Mouse (Mus musculus) erythroblast, adult 5-6 weeks (primary cell): Measurements from ENCODE around the gene Grn. TPM values are rescaled to one million over a fixed set of nuclear protein-coding genes. Genes with fewer than 3 reads are reported as not detected.

Experiments used
- ATAC-seq: replicated peaks from 2 replicates; pipeline ENCODE4 v1.8.0; 2016; ENCODE audit warnings: moderate number of reproducible peaks, mild to moderate bottlenecking, moderate TSS enrichment, inconsistent platforms; ENCODE audit not compliant: poor library complexity, low FRiP score, severe bottlenecking
- total RNA-seq, 2 experiments: library from RNA; stranded (forward) in 1 of 2; stranded (reverse) in 1 of 2; fragments of 150-400 nt in 1 of 2; fragments of 200-764, 138-1000 nt in 1 of 2; gene quantifications; 2 replicates each; pipeline versions ENCODE4 v1.2.3 to v1.2.4; 2015 to 2017; ENCODE audit warnings: low replicate concordance in 2 of 2

Grn gene
- total RNA-seq, 2 experiments from 2014 or later: 56.1 to 85.7 TPM

- no peak for ATAC-seq
Measured at GRCm38 (mm10) chr11:102461764-102462163, 31.6 kb downstream of the Grn start.

- ATAC-seq: no peak
Measured at GRCm38 (mm10) chr11:102464901-102465300, 34.8 kb downstream of the Grn start.

- ATAC-seq: no peak
Measured at GRCm38 (mm10) chr11:102465713-102466436, 35.8 kb downstream of the Grn start.

- peak; percentile 85 for ATAC-seq
Measured at GRCm38 (mm10) chr11:102467041-102467631, 37.0 kb downstream of the Grn start.

GRCm38 (mm10) chr11:102469648-102470357, 39.7 kb downstream of the Grn start, which contains the start of gene Itga2b:
TSS of gene Itga2b (minus strand) at chr11:102470122.
- peak; percentile 82 for ATAC-seq

GRCm38 (mm10) chr11:102475027-102475426, 44.9 kb downstream of the Grn start:
- ATAC-seq: no peak

- ATAC-seq: no peak
Measured at GRCm38 (mm10) chr11:102478671-102479070, 48.6 kb downstream of the Grn start.

- no peak for ATAC-seq
Measured at GRCm38 (mm10) chr11:102479581-102479980, 49.5 kb downstream of the Grn start.

GRCm38 (mm10) chr11:102480111-102480510, 50.0 kb downstream of the Grn start:
- no peak for ATAC-seq

- ATAC-seq: no peak
Measured at GRCm38 (mm10) chr11:102480897-102481296, 50.8 kb downstream of the Grn start.

GRCm38 (mm10) chr11:102481779-102482178, 51.7 kb downstream of the Grn start:
- ATAC-seq: no peak

Other genes with a start within 250 kb of the Grn start
- 48.3 and 48.8 TPM in 2 replicates for gene Lsm12, start 245.0 kb upstream of the Grn start, total RNA-seq (2015; ENCODE audit: low replicate concordance)
- 22.7 and 28.8 TPM in 2 replicates for gene Lsm12, start 245.0 kb upstream of the Grn start, total RNA-seq (2017; ENCODE audit: low replicate concordance)
- 16.3 and 21.7 TPM in 2 replicates for gene G6pc3, start 240.7 kb upstream of the Grn start, total RNA-seq (2015; ENCODE audit: low replicate concordance)
- gene G6pc3, start 240.7 kb upstream of the Grn start, total RNA-seq (2017; ENCODE audit: low replicate concordance): 4.7 and 9.8 TPM in 2 replicates
- 3.7 and 10.2 TPM in 2 replicates for gene Hdac5, start 200.1 kb upstream of the Grn start, total RNA-seq (2015; ENCODE audit: low replicate concordance)
- gene Hdac5, start 200.1 kb upstream of the Grn start, total RNA-seq (2017; ENCODE audit: low replicate concordance): 13.3 and 17.3 TPM in 2 replicates
- gene BC030867, start 181.4 kb upstream of the Grn start, total RNA-seq (2015; ENCODE audit: low replicate concordance): 3.8 and 5.0 TPM in 2 replicates
- gene BC030867, start 181.4 kb upstream of the Grn start, total RNA-seq (2017; ENCODE audit: low replicate concordance): 4.1 and 7.2 TPM in 2 replicates
- gene Asb16, start 161.6 kb upstream of the Grn start, total RNA-seq (2015; ENCODE audit: low replicate concordance): not detected in 2 replicates
- gene Asb16, start 161.6 kb upstream of the Grn start, total RNA-seq (2017; ENCODE audit: low replicate concordance): not detected in 2 replicates
- 15.9 and 17.1 TPM in 2 replicates for gene Tmub2, start 145.4 kb upstream of the Grn start, total RNA-seq (2015; ENCODE audit: low replicate concordance)
- 17.0 and 28.0 TPM in 2 replicates for gene Tmub2, start 145.4 kb upstream of the Grn start, total RNA-seq (2017; ENCODE audit: low replicate concordance)
- gene Atxn7l3, start 133.7 kb upstream of the Grn start, total RNA-seq (2015; ENCODE audit: low replicate concordance): 6.3 and 10.4 TPM in 2 replicates
- gene Atxn7l3, start 133.7 kb upstream of the Grn start, total RNA-seq (2017; ENCODE audit: low replicate concordance): 5.7 and 9.3 TPM in 2 replicates
- gene Ubtf, start 110.6 kb upstream of the Grn start, total RNA-seq (2015; ENCODE audit: low replicate concordance): 19.0 and 22.8 TPM in 2 replicates
- gene Ubtf, start 110.6 kb upstream of the Grn start, total RNA-seq (2017; ENCODE audit: low replicate concordance): 119 and 258 TPM in 2 replicates
- 4,977 and 5,433 TPM in 2 replicates for gene Slc4a1, start 64.1 kb upstream of the Grn start, total RNA-seq (2015; ENCODE audit: low replicate concordance)
- 6,454 and 7,565 TPM in 2 replicates for gene Slc4a1, start 64.1 kb upstream of the Grn start, total RNA-seq (2017; ENCODE audit: low replicate concordance)
- gene Rundc3a, start 36.9 kb upstream of the Grn start, total RNA-seq (2015; ENCODE audit: low replicate concordance): 3.1 TPM in 1 of 2 replicates, not detected in the other
- gene Rundc3a, start 36.9 kb upstream of the Grn start, total RNA-seq (2017; ENCODE audit: low replicate concordance): 2.7 and 7.5 TPM in 2 replicates
- gene Slc25a39, start 22.4 kb upstream of the Grn start, total RNA-seq (2015; ENCODE audit: low replicate concordance): 461 and 462 TPM in 2 replicates
- 236 and 290 TPM in 2 replicates for gene Slc25a39, start 22.4 kb upstream of the Grn start, total RNA-seq (2017; ENCODE audit: low replicate concordance)
- gene Fam171a2, start 17.4 kb downstream of the Grn start, total RNA-seq (2015; ENCODE audit: low replicate concordance): not detected in 2 replicates
- gene Fam171a2, start 17.4 kb downstream of the Grn start, total RNA-seq (2017; ENCODE audit: low replicate concordance): not detected in 2 replicates
- gene Itga2b, start 39.8 kb downstream of the Grn start, total RNA-seq (2015; ENCODE audit: low replicate concordance): 23.6 and 57.1 TPM in 2 replicates
- 73.1 and 99.5 TPM in 2 replicates for gene Itga2b, start 39.8 kb downstream of the Grn start, total RNA-seq (2017; ENCODE audit: low replicate concordance)
- 28.6 and 32.3 TPM in 2 replicates for gene Gpatch8, start 126.1 kb downstream of the Grn start, total RNA-seq (2015; ENCODE audit: low replicate concordance)
- gene Gpatch8, start 126.1 kb downstream of the Grn start, total RNA-seq (2017; ENCODE audit: low replicate concordance): 59.6 and 66.8 TPM in 2 replicates
- not detected in 2 replicates for gene Gm11627, start 149.1 kb downstream of the Grn start, total RNA-seq (2015; ENCODE audit: low replicate concordance)
- not detected in 2 replicates for gene Gm11627, start 149.1 kb downstream of the Grn start, total RNA-seq (2017; ENCODE audit: low replicate concordance)
- gene Fzd2, start 174.1 kb downstream of the Grn start, total RNA-seq (2015; ENCODE audit: low replicate concordance): not detected in 2 replicates
- not detected in 2 replicates for gene Fzd2, start 174.1 kb downstream of the Grn start, total RNA-seq (2017; ENCODE audit: low replicate concordance)
- gene Meioc, start 233.4 kb downstream of the Grn start, total RNA-seq (2015; ENCODE audit: low replicate concordance): not detected in 2 replicates
- not detected in 2 replicates for gene Meioc, start 233.4 kb downstream of the Grn start, total RNA-seq (2017; ENCODE audit: low replicate concordance)